Mouse (Mus musculus) 3T3-L1 (cell line): Measurements from ENCODE around the gene Snapc5.
"Not testable (repeated sequence)": the region's sequence is repeated elsewhere in the genome, so short reads cannot be mapped to it uniquely, and the experiment has no call there.

Experiments used
- DNase-seq: peaks from one replicate; pipeline ENCODE4 v3.0.0-alpha.2; 2015; ENCODE audit warnings: low read depth, low spot score

The Snapc5 gene

DNA sequence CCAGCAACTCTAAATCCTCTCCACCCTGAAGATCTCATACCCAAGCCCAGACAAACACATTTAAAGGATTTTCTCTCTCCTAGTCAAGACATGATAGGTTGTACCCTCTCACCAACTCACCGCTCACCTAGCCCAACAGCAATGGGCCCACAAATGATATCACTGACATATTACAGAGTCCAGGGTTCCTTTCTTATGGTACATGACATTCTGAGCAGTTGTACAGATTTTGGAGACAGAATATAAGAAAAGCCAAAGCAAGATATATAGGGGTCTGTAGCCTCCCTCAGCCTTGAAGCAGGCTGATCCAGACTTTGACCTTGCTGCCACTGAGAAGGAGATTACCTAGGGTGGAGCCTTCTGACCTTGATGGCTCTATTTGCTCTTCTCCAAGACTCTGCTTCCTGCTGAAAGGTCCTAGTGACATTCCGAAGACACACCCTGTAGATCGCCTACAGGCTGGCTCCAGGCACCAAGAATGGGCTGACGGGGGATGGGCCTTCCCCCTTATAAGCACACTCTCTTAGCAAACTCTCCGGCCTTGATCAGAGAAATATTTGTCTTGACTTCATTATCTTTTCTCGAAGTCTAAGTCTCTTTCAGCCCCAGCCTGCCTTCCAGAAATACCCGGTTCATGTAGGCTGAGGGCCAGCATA lies 19.8 kb downstream of the Snapc5 start:
- DNase-seq, result not testable (repeated sequence)

DNA sequence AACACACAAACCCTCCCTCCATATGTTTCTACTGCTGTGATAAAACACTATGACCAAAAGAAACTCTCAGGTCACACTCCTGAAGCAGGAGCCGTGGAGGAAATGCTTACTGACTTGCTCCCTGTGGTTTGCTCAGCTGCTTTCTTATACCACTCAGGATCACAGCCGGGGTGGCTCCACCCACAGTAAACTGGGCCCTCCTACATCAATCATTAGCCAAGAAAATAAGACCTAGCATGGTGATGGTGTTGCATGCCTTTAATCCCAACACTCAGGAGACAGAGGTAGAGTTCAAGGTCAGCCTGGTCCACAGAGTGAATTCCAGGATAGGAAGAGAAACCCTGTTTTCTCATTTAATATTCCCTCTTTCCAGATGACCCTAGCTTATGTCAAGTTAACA lies 20.8 kb downstream of the Snapc5 start:
- no peak for DNase-seq

DNA sequence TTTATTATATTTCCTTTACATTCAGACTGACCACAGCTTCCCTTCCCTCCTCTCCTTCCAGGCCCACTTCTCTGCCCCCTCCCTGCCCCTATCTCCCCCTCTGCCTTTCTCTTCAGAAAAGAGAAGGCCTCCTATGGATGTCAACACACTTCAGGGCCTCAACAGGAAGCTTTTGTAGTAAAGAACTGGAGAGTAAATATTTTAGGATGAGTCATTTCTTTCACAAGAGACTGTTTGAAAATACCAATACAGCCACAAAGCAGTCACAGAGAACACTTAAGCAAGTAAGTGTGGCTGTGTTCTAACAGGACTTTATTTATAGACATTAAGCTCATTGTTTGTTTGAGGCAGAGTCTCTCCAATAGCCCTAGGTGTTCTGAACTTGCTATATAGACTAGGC lies 23.3 kb downstream of the Snapc5 start:
- peak; percentile 74 for DNase-seq

DNA sequence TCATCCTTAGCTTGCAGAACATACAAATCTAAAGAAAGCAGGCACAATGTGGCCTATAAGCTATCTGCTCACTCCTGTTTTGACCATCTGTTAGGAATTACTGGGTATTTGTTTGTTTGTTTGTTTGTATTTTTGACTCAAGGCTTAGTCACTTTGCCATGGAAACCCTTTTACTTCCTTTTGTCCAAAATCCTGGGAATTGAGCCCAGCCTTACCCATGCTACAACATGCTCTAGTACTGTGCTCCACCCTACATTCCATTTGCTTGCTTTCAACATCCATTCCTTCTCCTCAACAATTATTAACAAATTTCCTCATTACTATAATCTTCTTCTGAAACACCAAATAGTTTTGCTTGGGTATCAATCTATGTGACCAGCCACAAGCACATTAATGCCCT lies 23.8 kb downstream of the Snapc5 start:
- DNase-seq, result peak; percentile 57

DNA sequence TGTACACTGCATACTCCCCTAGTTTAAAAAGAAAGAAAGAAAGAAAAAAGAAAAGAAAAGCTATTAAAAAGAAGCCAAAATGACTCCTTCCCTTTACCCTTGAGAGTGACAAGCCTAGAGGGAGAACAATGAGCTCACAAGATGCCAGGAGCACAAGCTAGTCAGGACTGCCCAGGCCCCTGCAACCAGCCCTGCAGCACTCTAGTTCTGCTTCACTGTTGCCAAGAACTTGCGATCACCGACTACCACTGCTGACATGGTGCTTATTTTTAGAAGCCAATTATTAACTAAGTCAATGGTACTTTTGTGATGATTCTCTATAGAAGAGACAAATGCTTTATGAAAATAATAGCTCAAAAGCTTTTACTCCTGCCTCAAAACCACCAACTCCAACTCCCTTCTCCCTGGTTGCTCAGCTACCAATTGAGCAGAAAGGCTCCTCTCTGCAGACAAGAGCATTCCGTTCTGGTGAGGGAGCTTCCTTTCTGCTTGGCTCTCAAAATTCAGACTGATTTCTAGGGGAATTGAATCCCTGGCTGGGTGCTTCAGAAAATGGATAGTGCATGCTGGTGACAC lies 28.5 kb downstream of the Snapc5 start:
- DNase-seq, result no peak

DNA sequence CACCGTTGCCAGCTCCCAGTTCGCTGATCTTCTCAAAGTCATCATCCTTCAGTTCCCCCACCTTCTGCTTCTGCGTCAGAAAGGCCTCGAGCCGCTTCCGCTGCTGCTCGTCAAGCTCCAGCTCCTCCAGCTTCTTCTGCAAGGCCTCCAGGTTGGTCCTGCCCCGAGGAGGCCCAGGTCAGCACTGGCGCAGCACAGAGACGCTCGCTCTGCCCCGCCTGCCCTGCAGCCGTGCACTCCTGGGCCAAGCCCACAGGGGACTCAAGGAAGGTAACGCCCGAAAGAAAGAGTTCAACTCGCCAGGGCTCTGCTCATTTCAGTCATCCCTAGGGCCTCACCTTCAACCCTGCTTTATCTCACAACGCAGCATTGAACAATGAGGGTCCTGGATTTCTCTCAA lies 35.4 kb downstream of the Snapc5 start:
- DNase-seq, result no peak

DNA sequence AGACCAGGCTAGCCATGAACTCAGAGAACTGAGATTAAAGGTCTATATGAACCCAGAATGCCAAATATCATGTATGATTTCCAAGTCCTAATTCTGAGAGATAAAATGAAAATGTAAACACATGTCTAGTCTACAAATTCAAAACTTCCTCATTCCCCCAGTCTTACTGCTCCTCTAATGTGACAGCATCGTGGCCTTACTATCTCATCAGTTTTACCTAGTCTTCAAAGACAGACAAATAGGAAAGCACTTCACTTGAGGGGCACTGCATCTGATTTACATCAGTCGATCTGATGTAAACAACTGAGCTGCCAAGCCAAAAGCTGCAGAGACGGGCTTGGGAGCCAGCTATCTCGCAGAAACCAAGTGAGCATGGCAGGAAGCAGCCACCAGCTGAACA lies 37.0 kb downstream of the Snapc5 start:
- DNase-seq, result no peak

DNA sequence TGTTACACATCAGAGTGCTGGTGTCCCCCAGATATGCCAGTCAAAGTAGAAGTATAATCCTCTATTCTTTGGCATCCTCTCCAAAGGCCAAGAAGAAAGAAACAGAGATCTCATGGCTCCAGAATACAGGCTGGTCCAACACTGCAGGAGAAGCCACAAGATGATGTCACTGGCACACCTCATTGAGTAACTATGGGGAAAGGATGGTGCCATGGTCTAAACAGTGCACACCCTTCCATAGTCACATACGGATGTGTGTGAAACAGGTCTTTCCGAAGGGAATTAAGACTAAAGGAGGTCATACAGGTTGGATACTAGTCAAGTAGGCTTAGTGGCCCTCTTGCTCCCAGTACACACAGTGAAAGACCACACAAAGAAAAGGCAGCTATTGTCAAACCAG lies 37.6 kb downstream of the Snapc5 start:
- peak; percentile 27 for DNase-seq

DNA sequence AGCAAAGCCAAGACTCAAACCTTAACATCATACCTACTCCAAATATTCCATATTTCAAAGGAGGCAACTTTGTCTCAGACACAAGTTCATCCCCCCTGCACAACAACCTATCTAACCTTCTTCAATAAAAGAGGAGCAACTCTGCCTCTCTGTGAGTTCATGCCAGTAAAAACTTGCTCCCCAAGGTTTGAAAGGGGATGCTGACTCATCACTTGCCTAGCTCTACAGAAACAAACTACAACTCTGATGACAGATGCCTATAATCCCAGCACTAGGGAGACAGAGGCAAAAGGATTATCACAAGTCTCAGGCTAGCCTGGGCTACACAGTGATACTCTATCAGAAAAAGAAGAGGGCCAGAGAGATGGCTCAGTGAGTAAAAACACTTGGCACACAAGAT lies 38.8 kb downstream of the Snapc5 start:
- DNase-seq, result peak; percentile 30

DNA sequence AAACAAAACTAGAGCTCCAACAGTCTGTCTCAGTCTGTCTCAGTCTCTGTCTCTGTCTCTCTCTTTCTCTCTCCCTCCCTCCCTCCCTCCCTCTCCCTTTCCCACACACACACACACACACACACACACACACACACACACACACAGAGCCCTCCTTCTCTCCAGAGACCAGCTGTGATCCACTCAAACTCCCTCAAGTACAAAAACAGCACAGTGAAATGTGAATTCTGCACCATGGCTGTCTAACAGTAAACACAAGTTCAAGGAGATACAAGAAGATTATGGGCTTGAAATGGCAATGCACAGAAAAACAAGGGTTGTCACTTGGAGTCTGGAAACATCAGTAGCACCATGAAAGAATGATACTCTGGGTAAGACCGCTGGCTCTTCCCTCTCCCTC lies 40.2 kb downstream of the Snapc5 start:
- DNase-seq, result no peak

DNA sequence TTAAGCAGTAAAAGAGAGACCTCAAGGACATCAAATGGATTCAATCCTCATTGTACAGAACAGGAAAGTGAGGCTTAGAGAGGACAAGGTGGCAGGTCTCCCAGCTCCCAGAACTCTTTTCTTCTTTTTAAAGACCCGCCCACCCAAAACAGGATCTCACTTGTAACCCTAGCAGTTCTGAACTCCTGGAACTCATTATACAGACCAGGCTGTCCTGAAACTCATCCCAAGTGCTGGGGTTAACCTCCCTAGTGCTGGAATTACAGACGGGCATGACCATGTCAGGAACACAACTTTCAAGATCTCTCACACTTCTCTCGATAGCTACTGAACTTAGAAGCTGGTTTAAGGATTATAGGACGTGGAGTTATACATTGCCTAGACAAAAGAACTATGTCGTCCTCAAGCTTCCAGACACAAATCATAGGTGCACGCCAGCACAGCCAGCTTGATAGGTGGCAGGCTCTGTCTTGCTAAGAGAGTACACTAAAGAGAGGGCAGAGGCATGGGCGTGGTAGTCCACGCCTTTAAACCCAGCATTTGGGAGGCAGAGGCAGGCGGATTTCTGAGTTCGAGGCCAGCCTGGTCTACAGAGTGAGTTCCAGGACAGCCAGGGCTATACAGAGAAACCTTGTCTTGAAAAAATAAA lies 40.8 kb downstream of the Snapc5 start:
- DNase-seq, result no peak

DNA sequence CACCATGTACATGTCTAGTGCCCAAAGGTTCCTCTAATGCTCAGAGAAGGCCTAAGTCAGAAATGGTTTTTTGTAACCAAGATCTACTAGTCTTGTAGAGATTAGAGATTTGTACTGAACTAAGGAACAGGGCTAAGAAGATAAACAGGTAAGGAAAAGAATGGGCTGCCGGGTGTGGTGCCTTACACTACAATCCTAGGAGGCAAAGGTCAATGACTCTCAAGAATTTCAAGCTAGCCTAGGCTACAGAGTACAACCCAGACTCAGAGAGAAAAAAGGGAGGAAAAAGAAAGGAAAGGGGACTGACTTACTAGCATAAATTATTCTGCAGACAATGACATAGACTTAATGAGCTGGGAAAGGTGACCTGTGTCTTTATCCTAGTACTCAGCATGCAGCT lies 41.5 kb downstream of the Snapc5 start:
- DNase-seq, result no peak

DNA sequence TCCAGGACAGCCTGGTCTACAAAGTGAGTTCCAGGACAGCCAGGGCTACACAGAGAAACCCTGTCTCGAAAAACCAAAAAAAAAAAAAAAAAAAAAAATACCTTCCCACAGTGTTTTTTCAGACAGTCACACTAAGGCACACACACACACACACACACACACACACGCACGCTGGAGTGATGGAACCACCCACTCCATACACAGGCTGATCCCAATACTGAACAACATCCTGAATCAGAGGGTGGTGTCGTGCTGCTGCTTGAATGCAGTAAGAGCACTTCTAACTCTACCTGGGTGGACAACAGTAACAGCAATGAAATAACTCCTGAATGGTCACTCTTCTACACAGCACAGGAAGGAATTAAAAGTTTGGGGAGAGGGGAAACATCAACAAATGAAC lies 42.4 kb downstream of the Snapc5 start:
- DNase-seq, result no peak

DNA sequence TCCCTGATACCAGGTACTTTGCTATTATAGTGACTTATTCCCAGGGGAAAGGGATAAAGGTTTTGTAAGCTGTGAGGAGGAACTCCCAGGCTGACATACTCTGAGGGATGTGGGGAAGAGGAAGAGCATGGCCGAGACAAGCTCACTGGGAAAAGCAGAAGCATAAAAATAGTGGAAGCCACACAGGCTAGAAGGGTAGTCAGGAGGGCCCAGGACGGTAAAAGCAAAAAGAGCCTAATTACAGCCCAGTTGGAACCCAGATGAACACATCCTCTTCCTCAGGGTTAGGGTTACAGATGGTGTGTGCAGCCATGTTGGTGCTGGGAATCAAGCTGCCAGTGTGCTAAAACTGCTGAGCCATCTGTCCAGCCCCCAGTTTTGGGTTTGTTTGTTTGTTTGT lies 43.0 kb downstream of the Snapc5 start:
- DNase-seq, result no peak

DNA sequence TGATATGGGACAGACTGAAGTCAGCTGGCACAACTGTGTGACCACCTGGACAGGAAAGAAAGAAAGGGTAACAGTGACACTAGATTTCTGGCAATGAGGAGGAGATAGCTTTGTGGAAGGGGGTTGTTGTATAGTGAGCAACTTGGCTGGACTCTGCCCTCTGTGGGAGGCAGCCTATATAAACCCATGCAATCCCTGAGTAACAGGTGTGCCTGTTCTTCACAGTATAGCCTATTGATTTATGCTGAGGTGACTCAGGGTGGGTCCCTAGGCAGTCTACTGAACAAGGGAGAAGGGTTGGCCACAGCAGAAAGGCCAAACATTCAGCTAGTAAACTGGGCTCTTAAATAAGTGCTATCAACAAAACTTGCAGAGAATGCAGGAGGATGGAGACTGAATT lies 46.7 kb downstream of the Snapc5 start:
- no peak for DNase-seq

DNA sequence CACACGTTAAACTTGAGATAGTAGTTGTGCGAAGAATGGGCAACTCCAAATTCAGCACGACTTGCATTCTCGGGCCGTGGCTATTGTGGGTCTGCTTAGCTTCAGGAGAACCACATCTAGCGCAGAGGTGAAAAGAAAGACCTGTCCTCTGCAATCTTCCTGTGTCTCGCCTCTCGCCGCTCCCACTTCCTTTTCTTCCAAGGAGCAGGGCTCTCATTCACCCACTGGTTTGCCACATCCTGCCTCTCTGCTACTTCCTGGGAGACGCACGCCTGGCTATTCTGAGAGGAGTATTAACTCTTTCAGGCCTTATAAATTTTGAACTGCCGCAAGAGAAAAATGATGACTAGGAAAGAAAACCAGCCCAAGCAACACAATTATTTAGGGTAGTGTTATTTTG lies 48.7 kb downstream of the Snapc5 start:
- DNase-seq, result no peak

DNA sequence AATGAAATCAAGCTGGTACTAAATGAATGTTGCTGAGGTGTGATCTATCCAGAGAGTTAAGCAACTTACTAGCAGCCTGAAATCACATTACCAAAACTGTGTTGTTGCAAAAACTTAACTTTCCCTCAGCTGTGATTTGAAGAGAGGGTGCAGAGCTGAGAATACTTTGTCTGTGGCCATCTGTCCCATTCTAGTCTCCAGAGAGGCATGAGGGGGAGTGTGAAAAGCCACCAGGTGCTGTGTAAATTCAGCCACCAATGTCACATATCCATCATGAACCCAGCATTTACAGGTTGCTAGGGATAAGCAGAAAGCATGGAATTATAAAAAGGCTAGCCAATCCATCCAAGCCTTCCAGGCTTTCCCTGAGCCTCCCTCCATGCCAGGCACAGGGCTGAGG lies 49.9 kb downstream of the Snapc5 start:
- no peak for DNase-seq

DNA sequence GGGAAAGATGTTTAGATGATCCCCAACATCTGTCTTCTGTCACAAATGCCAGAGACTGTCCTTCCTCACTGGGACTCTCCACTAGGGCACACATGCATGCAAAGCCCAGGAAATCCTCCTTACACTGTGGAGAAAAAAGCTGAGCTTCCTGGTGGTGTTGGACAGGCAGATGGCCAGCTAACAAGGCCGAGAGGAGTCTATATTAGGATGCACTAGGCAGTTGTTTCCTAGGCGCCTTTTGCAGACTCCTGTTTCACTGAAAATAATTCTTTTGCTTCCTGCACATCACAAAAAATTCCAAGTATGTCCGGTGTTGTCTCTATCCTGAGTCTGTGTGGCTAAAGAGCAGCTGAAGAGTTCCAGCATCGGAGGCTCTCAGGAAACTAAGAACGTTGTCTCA lies 52.1 kb downstream of the Snapc5 start:
- DNase-seq, result no peak

DNA sequence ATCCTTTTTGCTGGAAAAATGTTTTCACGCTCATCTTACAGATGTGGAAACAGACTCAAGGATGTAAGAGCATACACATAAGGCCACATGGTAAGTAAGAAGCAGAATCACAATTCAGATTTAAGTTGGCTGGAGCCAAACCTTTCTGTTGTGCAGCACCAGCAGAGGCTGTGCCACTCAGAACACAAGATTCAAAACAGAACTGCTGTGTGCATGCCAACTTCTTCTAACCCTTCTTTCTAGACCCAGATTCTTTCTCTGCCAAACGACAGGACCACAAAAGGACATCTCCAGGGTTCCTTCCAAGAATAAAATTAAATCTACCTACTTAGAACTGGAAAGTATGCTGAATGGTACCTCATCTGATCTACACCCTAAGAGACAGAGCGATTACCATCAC lies 52.6 kb downstream of the Snapc5 start:
- no peak for DNase-seq

DNA sequence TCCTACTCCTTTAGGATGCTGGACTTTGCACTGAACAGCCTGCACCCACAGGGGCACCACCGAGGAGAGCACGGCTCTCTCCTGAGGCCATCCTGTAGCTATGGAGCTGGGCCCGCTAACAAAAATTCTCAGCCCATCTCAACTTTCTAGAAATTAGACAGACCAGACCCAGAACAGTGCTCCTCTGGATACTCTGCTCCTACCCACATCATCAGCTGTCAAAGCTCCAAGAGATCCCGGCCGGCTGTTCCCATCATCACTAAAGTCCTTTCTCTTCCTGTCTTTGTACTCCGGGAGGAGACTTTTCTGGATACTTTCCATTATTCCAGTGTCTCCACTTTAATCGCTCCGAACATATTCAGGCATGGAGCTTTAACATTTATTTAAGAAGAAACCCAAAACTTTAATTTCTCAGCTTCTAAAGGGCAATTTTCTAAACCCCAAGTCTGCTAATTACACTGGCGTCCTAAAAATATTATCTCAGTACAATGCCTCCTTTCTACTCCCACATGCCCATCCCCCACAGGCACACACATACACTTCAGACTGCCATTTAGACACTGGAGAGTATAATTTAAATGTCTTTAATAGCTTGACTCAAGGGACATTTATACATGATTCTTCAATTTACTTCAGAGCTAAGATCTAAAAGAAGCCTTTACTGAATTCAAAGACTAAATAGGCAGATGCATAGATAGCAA lies 53.3 kb downstream of the Snapc5 start:
- no peak for DNase-seq
